Comparison of ENCODE assay signal across 1 mouse cellular context in the genomic region with DNA sequence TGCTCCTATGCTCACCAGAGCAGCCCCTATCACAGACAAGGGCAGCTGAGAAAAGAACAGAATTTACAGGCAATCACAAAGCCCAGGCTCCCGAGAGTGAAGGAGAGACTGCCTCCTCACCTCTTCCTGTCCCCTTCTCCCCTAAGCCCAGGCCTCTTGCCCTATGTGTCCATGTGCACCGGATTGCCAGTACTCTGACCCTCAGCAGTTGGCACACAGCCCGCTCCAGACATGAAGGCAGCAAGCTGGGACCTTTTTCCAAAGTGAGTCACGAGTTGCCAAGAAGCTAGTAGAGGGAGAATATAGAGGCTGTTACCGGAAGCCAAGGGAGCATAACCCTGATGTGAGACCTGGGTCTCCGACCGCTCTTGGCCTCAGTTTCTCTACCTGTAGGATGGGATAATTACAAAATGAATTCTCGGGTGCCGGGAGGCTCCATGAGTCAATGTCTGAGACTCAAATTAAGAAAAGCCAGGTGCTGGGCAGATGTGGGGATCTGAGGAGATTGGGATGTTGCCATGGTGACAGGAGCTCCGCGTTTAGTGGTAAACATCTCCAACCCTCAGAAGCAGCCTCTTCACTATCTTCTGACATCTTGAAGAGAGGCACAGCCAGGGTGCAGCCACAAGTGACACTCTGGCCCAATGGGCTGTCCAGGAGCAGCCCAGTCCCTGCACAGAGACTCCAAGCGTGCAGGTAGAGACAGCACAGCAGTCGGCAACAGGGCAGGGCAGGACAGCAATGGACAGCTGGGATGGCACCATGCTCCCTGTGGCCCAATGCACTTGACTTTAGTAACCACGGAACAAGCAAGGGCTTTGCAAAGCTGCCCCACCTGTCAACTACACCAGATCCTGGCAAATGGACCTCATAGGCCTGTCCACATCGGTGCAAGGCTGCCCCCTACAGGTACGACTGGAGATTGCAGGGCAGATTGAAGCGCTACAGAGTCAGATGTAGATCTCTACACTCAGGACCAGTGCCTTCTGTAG.
TF ChIP-seq lines count a peak whose summit lies in the region.

No protein-coding gene starts in this region.

TF ChIP-seq in MEL, 35 proteins besides CTCF, POLR2A, EP300 and RAD21 (continued from another document):
- no peak for TF ChIP-seq USF2 (IDR thresholded peaks at IDR 0.05; ENCODE audit: borderline replicate concordance in 1 of 2, insufficient read depth in 1 of 2, low read depth in 1 of 2, low read length in 2 of 2)
